Mouse (Mus musculus) olfactory bulb, adult 2 months (tissue): ENCODE results near the gene Cep104.

Source experiments
- CTCF ChIP-seq: fragments of 200-500 bp; IDR thresholded peaks from 2 replicates; pipeline ENCODE4 v1.5.1; 2012; ENCODE audit warnings: low read depth, mild to moderate bottlenecking, low read length, moderate library complexity; ENCODE audit not compliant: insufficient read depth
- POLR2A ChIP-seq: fragments of 200-500 bp; IDR thresholded peaks from 2 replicates; pipeline ENCODE4 v1.6.1; 2012; ENCODE audit warnings: mild to moderate bottlenecking, low read depth, low read length, moderate library complexity; ENCODE audit not compliant: insufficient read depth

GRCm38 (mm10) chr4:153928772-153929299 lies 46.2 kb upstream of the Cep104 start:
- no peak for TF ChIP-seq CTCF
- TF ChIP-seq POLR2A: no peak
